Mouse (Mus musculus) heart, postnatal 25 days (tissue): ENCODE results near the gene Otub2. TPM values are rescaled to one million over a fixed set of nuclear protein-coding genes. Genes with fewer than 3 reads are reported as not detected.
"Not testable (repeated sequence)": the region's sequence is repeated elsewhere in the genome, so short reads cannot be mapped to it uniquely, and the experiment has no call there.

Source experiments
- DNase-seq: peaks from one replicate; pipeline ENCODE4 v3.0.0; 2022; ENCODE audit warnings: low spot score
- intact Hi-C: fragments of 180-260 bp; cut with DNase I; formaldehyde crosslinking; loops from one replicate; pipeline ENCODE4 v1.15.1; 2025
- total RNA-seq, 2 experiments: library from RNA; stranded (reverse); gene quantifications; 2 replicates each; pipeline ENCODE4 v1.2.3; 2021

Otub2 gene
- total RNA-seq, 2 experiments from 2014 or later: 4.4 to 4.9 TPM

DNA sequence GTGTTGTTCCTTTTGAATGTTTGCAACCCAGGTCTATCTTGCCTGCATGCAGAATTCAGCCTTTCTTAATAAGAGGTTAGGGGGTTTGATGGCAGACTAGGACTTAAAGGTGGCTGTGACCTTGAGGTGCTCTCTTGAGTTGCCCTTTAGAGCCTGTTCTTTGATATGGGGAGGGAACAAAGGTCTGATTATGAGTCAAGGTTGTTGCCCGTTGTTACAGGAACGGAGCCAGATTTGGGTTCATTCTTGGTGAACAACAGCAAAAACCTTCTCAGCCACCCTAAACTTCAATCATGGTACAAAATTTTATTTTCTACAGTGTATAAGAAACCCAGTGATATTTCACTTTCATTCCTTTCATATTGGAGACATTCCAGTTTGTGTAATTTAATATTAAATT lies 44.9 kb downstream of the Otub2 start:
- DNase-seq: no peak
- intact Hi-C loops: no loop called here

DNA sequence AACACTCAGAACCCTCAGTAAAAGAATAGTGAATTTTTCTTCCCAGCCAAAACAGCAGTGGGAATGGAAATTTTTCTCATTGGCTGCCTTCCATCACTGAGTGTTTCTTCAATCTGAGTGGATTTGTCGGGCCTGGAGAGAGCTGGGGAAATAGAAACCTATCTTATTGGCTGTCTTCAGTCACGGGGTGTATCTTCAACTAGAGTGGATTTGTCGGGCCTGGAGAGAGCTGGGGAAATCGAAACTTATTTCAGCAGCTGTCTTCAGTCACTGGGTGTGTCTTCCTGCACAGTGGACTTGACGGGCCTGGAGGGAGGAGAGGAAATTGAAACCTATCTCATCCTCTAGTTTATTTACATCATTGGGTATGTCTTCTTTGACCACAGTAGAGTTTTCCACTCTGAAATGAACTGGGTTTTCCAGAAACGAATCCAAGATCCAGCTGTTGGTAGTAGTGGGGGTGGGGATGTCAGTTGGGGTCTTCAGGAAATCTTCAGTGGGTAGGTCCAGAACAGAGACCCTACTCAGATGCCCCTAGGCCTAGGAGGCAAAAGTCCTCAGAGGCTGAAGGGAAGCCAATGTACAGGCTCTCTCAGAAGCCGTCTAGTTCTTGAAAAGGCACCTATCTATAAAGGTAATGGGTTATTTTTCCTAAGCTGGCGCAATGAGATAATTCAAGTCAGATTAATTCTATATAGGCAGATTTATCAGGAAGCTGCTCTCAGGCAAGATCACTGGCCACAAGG lies 45.7 kb downstream of the Otub2 start, which contains the start of gene Ifi27:
Gene Ifi27 (plus strand): TSS at position 226 of the 746 bp plus-strand sequence.
- DNase-seq: peak; percentile 82
- intact Hi-C loops: no loop called here

- intact Hi-C loops: no loop called here
- DNase-seq: no peak
These were observed 46.4 kb downstream of the Otub2 start for GRCm38 (mm10) chr12:103434861-103435260.

DNA sequence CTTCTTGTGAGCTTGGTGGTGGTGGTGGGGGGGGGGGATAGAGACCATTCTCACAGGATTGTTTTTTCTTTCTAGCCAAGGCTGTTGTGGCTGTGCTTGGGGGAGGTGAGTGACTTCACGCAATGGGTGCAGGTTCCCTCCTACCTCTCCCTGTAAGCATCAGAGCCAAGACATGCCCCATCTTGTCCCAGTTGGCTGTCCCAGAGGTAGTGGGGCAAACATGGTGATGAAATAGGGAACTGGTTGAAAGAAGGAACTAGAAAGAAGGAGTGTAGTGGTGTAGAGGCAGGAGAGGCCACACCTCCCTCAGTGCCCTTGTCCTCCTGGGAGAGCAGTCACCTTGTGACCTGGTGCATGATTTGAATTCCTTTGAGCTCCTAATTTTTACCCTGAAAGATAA lies 49.1 kb downstream of the Otub2 start:
- intact Hi-C loops: no loop called here
- no peak for DNase-seq

DNA sequence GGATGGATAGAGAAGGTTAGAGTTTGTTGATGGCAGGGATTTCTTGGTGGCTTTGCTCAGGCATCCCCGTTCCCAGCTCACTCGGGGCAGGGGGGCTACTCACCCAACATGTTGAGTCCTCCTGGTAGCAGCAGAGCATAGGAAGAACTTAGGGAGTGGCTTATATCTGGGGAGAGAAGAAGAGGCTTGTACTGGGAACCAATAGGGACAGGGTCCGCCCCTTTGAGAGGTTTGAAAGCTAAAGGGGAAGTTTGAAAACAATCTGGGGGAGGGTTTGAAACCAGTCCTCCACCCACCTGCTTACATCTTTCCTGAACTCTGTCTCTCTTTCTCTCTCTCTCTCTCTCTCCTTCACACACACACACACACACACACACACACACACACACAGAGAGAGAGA lies 55.0 kb downstream of the Otub2 start, which contains the start of gene Ifi27l2a:
Gene Ifi27l2a (minus strand): TSS at position 157 of the 400 bp plus-strand sequence.
- intact Hi-C loops: no loop called here

GRCm38 (mm10) chr12:103444261-103444660 lies 55.8 kb downstream of the Otub2 start:
- intact Hi-C loops, DNase-seq: not testable (repeated sequence)

More for the DNA sequence above, 55.0 kb downstream of the Otub2 start, which contains the start of gene Ifi27l2a:
- DNase-seq: no peak

DNA sequence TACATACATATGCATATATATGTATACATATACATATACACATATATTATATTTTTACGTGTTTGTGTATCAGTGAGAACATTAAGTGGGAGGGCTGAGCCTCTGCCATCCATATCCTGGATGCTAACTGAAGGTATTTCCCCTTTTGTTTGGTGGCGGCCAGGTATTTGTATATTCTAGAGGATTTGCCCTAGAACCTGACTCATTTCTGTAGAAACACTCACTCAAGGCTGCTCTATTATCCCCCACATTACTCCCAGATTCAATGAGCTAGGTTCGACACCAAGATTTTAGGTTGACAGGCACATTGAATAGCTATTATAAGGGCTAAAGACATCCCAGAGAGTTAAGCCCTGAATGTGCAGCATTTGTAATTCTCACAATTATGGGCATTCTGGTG lies 56.6 kb downstream of the Otub2 start:
- intact Hi-C loops: loop anchor here (5.0 kb wide), 1 partner anchor 37 kb away; no protein-coding TSS in a partner anchor
- DNase-seq: no peak

DNA sequence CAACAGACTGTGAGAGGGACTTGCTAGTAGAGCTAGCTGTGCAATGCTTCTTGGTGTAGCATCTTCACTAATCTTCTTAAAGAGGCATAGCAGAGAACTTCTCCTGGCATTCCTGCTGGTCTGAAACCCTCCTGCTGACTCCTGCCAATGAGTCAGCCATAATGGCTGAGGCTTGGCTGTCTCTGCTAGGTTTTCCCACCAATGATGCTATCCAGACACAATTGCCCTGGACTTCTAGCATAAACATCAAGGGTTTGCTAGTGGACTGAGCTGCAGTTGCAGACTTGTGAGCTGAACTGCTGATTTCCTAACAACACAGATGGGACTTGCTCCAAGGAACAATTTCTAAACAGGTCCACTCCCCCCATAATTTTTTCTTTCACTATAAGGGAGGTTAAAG lies 64.9 kb downstream of the Otub2 start:
- intact Hi-C loops: no loop called here
- DNase-seq: no peak

Other genes with a start within 250 kb of the Otub2 start
- gene Prima1, start 146.5 kb upstream of the Otub2 start, total RNA-seq: under 1 TPM; 0.31 to 0.47 TPM
- gene Fam181a, start 77.7 kb upstream of the Otub2 start, total RNA-seq: not detected
- gene Asb2, start 32.7 kb upstream of the Otub2 start, total RNA-seq: 100 to 1,000 TPM; 497 to 569 TPM
- 1 to 10 TPM; 1.2 to 1.3 TPM for gene 9330161L09Rik, start 19.1 kb downstream of the Otub2 start, total RNA-seq
- 10 to 100 TPM; 72.1 to 75.9 TPM for gene Ddx24, start 37.1 kb downstream of the Otub2 start, total RNA-seq
- 10 to 100 TPM; 56.3 to 68.1 TPM for gene Ifi27, start 45.5 kb downstream of the Otub2 start, total RNA-seq
- 10 to 100 TPM; 18.2 to 31.0 TPM for gene Ifi27l2a, start 55.0 kb downstream of the Otub2 start, total RNA-seq
- under 1 TPM in 1 of 2 experiments, not detected in 1; 0.23 TPM for gene Ifi27l2b, start 68.5 kb downstream of the Otub2 start, total RNA-seq
- gene Ppp4r4, start 143.6 kb downstream of the Otub2 start, total RNA-seq: under 1 TPM; 0.39 to 0.45 TPM
- not detected for gene Serpina10, start 242.8 kb downstream of the Otub2 start, total RNA-seq